ENCODE assay signal across 25 mouse cellular contexts in the genomic region with DNA sequence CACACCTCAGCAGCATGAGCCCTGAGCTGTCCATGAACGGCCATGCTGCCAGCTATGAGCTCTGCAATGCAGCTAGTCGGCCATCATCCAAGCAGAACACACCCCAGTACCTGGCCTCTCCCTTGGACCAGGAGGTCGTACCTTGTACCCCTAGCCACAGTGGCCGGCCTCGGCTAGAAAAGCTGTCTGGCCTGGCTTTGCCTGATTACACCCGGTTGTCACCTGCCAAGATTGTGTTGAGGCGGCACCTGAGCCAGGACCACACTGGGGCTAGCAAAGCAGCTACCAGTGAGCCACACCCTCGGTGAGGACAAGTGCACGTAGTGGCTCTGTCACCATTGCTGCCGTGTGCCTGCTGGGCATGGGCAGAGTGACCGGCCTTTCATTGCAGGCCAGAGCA. TPM values are rescaled to one million over a fixed set of nuclear protein-coding genes. Genes with fewer than 3 reads are reported as not detected.
DNase-seq lines count a peak whose midpoint lies in the region; ATAC-seq and TF ChIP-seq lines count a peak whose summit lies in the region.
"Had no signal": no experiment of that assay in that cellular context is flagged by ENCODE, and none has a peak within 500 bp of the region (broad histone marks: within the 10 kb centered on the region; RNA-seq: fewer than 3 reads in every experiment).

No protein-coding gene starts in this region.

- peaks cover 31% of the 10 kb centered on the region for H3K4me1 ChIP-seq in cerebellum, adult 2 months (ENCODE audit: control insufficient read depth, insufficient read depth, low read length)
- H3K4me1 ChIP-seq in midbrain, embryonic 10.5 days, result no peaks in the 10 kb centered on the region
- H3K4me1 ChIP-seq in midbrain, embryonic 14.5 days (ENCODE audit: control insufficient read depth, insufficient read depth, low read length), result no peaks in the 10 kb centered on the region
- peaks cover 6% of the 10 kb centered on the region; the same call in 1 of the 2 replicates for H3K4me1 ChIP-seq in limb, embryonic 10.5 days
- H3K4me1 ChIP-seq: embryonic facial prominence, embryonic 13.5 days; embryonic facial prominence, embryonic 15.5 days; forebrain, embryonic 10.5 days; forebrain, embryonic 12.5 days had no signal

- WGBS in cerebellum, adult 2 months, result 27% methylated on average over 11 of the region's 11 CpGs
- 94% methylated on average over 11 of the region's 11 CpGs for WGBS in midbrain, embryonic 10.5 days
- WGBS in midbrain, embryonic 14.5 days, result 94% methylated on average over 11 of the region's 11 CpGs
- WGBS in limb, embryonic 10.5 days, result 94% methylated on average over 11 of the region's 11 CpGs

- H3K9me3 ChIP-seq in midbrain, embryonic 10.5 days (replicated peaks), result no peaks in the 10 kb centered on the region
- H3K9me3 ChIP-seq in midbrain, embryonic 14.5 days (ENCODE audit: control insufficient read depth, low read length), result no peaks in the 10 kb centered on the region
- H3K9me3 ChIP-seq in limb, embryonic 10.5 days (replicated peaks), result no peaks in the 10 kb centered on the region
- H3K9me3 ChIP-seq: embryonic facial prominence, embryonic 13.5 days; embryonic facial prominence, embryonic 15.5 days; forebrain, embryonic 10.5 days; forebrain, embryonic 12.5 days had no signal

- no peak overlapping the region for H3K4me2 ChIP-seq in midbrain, embryonic 14.5 days (ENCODE audit: low read length)
- H3K4me2 ChIP-seq: embryonic facial prominence, embryonic 13.5 days; embryonic facial prominence, embryonic 15.5 days; forebrain, embryonic 12.5 days had no signal

- H3K27ac ChIP-seq in cerebellum, adult 2 months (ENCODE audit: insufficient read depth, low read length), result peak overlapping the region; percentile 37
- H3K27ac ChIP-seq in gastrocnemius, adult 2 months, result peak overlapping the region; percentile 69; the same call in 1 of the 2 replicates
- no peak overlapping the region for H3K27ac ChIP-seq in midbrain, embryonic 10.5 days (replicated peaks)
- H3K27ac ChIP-seq in midbrain, embryonic 14.5 days (replicated peaks; ENCODE audit: low read depth, low read length), result no peak overlapping the region
- H3K27ac ChIP-seq in limb, embryonic 10.5 days, result no peak overlapping the region
- H3K27ac ChIP-seq: embryonic facial prominence, embryonic 13.5 days; embryonic facial prominence, embryonic 15.5 days; forebrain, embryonic 10.5 days; forebrain, embryonic 12.5 days had no signal

- DNase-seq in cerebellum, adult 2 months, result peak in 1 of 2 experiments; percentile 55
- DNase-seq in cerebellum, adult 9-10 months, result no peak
- DNase-seq in gastrocnemius, adult 2 months, result no peak
- no peak for DNase-seq in gastrocnemius, postnatal 10 days
- DNase-seq in midbrain, embryonic 10.5 days (ENCODE audit: low spot score), result no peak
- DNase-seq in midbrain, embryonic 14.5 days, result no peak
- DNase-seq in limb, embryonic 10.5 days (ENCODE audit: low spot score), result no peak
- no peak for DNase-seq in frontal cortex, postnatal 36 days (ENCODE audit: low spot score in 2 of 2)
- DNase-seq: adrenal gland, adult 2 months; adrenal gland, postnatal 10 days; adrenal gland, postnatal 25 days; cerebellum, adult 11 months; cerebellum, adult 8-10 months; cerebellum, postnatal 36 days; embryo, embryonic 11 days had no signal

- H3K36me3 ChIP-seq in midbrain, embryonic 10.5 days, result peaks cover 100% of the 10 kb centered on the region
- H3K36me3 ChIP-seq in midbrain, embryonic 14.5 days (ENCODE audit: control insufficient read depth, insufficient read depth, low read length), result peaks cover 99% of the 10 kb centered on the region
- peaks cover 100% of the 10 kb centered on the region for H3K36me3 ChIP-seq in limb, embryonic 10.5 days

- H3K27me3 ChIP-seq in cerebellum, adult 2 months (ENCODE audit: control insufficient read depth, insufficient read depth, low read length), result no peaks in the 10 kb centered on the region
- H3K27me3 ChIP-seq in midbrain, embryonic 10.5 days (ENCODE audit: low read depth, poor library complexity, severe bottlenecking), result no peaks in the 10 kb centered on the region
- H3K27me3 ChIP-seq in midbrain, embryonic 14.5 days (ENCODE audit: control insufficient read depth, insufficient read depth, low read length), result no peaks in the 10 kb centered on the region
- H3K27me3 ChIP-seq in limb, embryonic 10.5 days (ENCODE audit: low read depth, poor library complexity, severe bottlenecking), result no peaks in the 10 kb centered on the region
- H3K27me3 ChIP-seq: embryonic facial prominence, embryonic 13.5 days; embryonic facial prominence, embryonic 15.5 days; forebrain, embryonic 12.5 days had no signal

- no peak overlapping the region for H3K4me3 ChIP-seq in cerebellum, adult 2 months (replicated peaks; ENCODE audit: insufficient read depth, low read depth, low read length)
- no peak overlapping the region for H3K4me3 ChIP-seq in gastrocnemius, adult 2 months
- H3K4me3 ChIP-seq in midbrain, embryonic 10.5 days, result 0 out of 2 replicates have a peak overlapping the region, but pooled peaks have one; percentile 1
- H3K4me3 ChIP-seq in midbrain, embryonic 14.5 days (replicated peaks; ENCODE audit: low read depth, low read length), result no peak overlapping the region
- 0 out of 2 replicates have a peak overlapping the region, but pooled peaks have one; percentile 1 for H3K4me3 ChIP-seq in limb, embryonic 10.5 days
- H3K4me3 ChIP-seq: embryonic facial prominence, embryonic 13.5 days; embryonic facial prominence, embryonic 15.5 days; erythroblast, embryonic 14.5 days; forebrain, embryonic 10.5 days; forebrain, embryonic 12.5 days had no signal

- TF ChIP-seq CTCF in cerebellum, adult 2 months (IDR thresholded peaks at IDR 0.05; ENCODE audit: borderline replicate concordance, insufficient read depth, low read depth, low read length), result no peak
- no peak for TF ChIP-seq CTCF in gastrocnemius, adult 2 months (IDR thresholded peaks at IDR 0.05)

- TF ChIP-seq POLR2A in cerebellum, adult 2 months (IDR thresholded peaks at IDR 0.05; ENCODE audit: borderline replicate concordance, insufficient read depth, low read length), result no peak

- H3K9ac ChIP-seq in midbrain, embryonic 14.5 days (replicated peaks; ENCODE audit: low read length), result no peak overlapping the region
- H3K9ac ChIP-seq: embryonic facial prominence, embryonic 13.5 days; embryonic facial prominence, embryonic 15.5 days; forebrain, embryonic 12.5 days had no signal

- intact Hi-C loops in gastrocnemius, adult 2 months (cut with DNase I), result no loop called here

- ATAC-seq in midbrain, embryonic 14.5 days (ENCODE audit: low FRiP score, low TSS enrichment), result no peak
- ATAC-seq: forebrain, embryonic 14.5 days; forebrain, embryonic 16.5 days had no signal

RNA-seq across cellular contexts. Expression of gene Sf3a2, which starts 12.0 kb away (rescaled TPM):
- 52.0 and 66.4 TPM in 2 replicates for polyA plus RNA-seq in cerebellum, adult 2 months (2012; rRNA removed)
- 10 to 100 TPM; 28.9 to 29.1 TPM for total RNA-seq in gastrocnemius, adult 2 months (2021)
- 10 to 100 TPM; 31.6 to 41.3 TPM for total RNA-seq in gastrocnemius, postnatal 10 days (2021)
- 108 and 112 TPM in 2 replicates for polyA plus RNA-seq in midbrain, embryonic 10.5 days (2016; fragmentation: Nextera tagmentation; extraction: Ambion mirVana)
- 57.2 and 75.1 TPM in 2 replicates for polyA plus RNA-seq in midbrain, embryonic 14.5 days (2014; fragmentation: Nextera tagmentation; extraction: Ambion mirVana)
- polyA plus RNA-seq in limb, embryonic 10.5 days (2016; fragmentation: Nextera tagmentation; extraction: Ambion mirVana), result 113 and 121 TPM in 2 replicates

RNA-seq across cellular contexts. Expression of gene Plekhj1, which starts 12.5 kb away (rescaled TPM):
- 106 and 122 TPM in 2 replicates for polyA plus RNA-seq in cerebellum, adult 2 months (2012; rRNA removed)
- 10 to 100 TPM; 22.3 to 29.8 TPM for total RNA-seq in gastrocnemius, adult 2 months (2021)
- total RNA-seq in gastrocnemius, postnatal 10 days (2021), result 10 to 100 TPM; 26.8 to 30.9 TPM
- polyA plus RNA-seq in midbrain, embryonic 10.5 days (2016; fragmentation: Nextera tagmentation; extraction: Ambion mirVana), result 184 and 191 TPM in 2 replicates
- 107 and 116 TPM in 2 replicates for polyA plus RNA-seq in midbrain, embryonic 14.5 days (2014; fragmentation: Nextera tagmentation; extraction: Ambion mirVana)
- polyA plus RNA-seq in limb, embryonic 10.5 days (2016; fragmentation: Nextera tagmentation; extraction: Ambion mirVana), result 168 and 204 TPM in 2 replicates

RNA-seq across cellular contexts. Expression of gene Amh, which starts 19.1 kb away (rescaled TPM):
- polyA plus RNA-seq in cerebellum, adult 2 months (2012; rRNA removed), result 3.0 and 4.3 TPM in 2 replicates
- total RNA-seq in gastrocnemius, adult 2 months (2021), result under 1 TPM; 0.38 to 0.98 TPM
- under 1 TPM; 0.20 to 0.52 TPM for total RNA-seq in gastrocnemius, postnatal 10 days (2021)
- polyA plus RNA-seq in midbrain, embryonic 10.5 days (2016; fragmentation: Nextera tagmentation; extraction: Ambion mirVana), result 0.07 TPM in 1 of 2 replicates, not detected in the other
- 0.12 TPM in 1 of 2 replicates, not detected in the other for polyA plus RNA-seq in midbrain, embryonic 14.5 days (2014; fragmentation: Nextera tagmentation; extraction: Ambion mirVana)
- polyA plus RNA-seq in limb, embryonic 10.5 days (2016; fragmentation: Nextera tagmentation; extraction: Ambion mirVana), result 0.09 TPM in 1 of 2 replicates, not detected in the other
- total RNA-seq: common myeloid progenitor, adult 5-6 weeks had no signal
- polyA plus RNA-seq: embryonic facial prominence, embryonic 11.5 days; embryonic facial prominence, embryonic 13.5 days; forebrain, embryonic 12.5 days; forebrain, embryonic 16.5 days had no signal

RNA-seq across cellular contexts. Expression of gene Jsrp1, which starts 27.3 kb away (rescaled TPM):
- 0.27 and 0.38 TPM in 2 replicates for polyA plus RNA-seq in cerebellum, adult 2 months (2012; rRNA removed)
- total RNA-seq in gastrocnemius, adult 2 months (2021), result 100 to 1,000 TPM; 397 to 414 TPM
- total RNA-seq in gastrocnemius, postnatal 10 days (2021), result 100 to 1,000 TPM; 289 to 339 TPM
- polyA plus RNA-seq in midbrain, embryonic 10.5 days (2016; fragmentation: Nextera tagmentation; extraction: Ambion mirVana), result 0.44 and 0.71 TPM in 2 replicates
- 0.23 and 0.30 TPM in 2 replicates for polyA plus RNA-seq in midbrain, embryonic 14.5 days (2014; fragmentation: Nextera tagmentation; extraction: Ambion mirVana)
- polyA plus RNA-seq in limb, embryonic 10.5 days (2016; fragmentation: Nextera tagmentation; extraction: Ambion mirVana), result 0.74 and 0.80 TPM in 2 replicates
- total RNA-seq: common myeloid progenitor, adult 5-6 weeks; MEL had no signal
- polyA plus RNA-seq: erythroblast, embryonic 14.5 days; forebrain, embryonic 16.5 days had no signal

RNA-seq across cellular contexts. Expression of gene Dot1l, which starts 31.0 kb away (rescaled TPM):
- 101 and 115 TPM in 2 replicates for polyA plus RNA-seq in cerebellum, adult 2 months (2012; rRNA removed)
- total RNA-seq in gastrocnemius, adult 2 months (2021), result 10 to 100 TPM; 19.9 to 23.1 TPM
- total RNA-seq in gastrocnemius, postnatal 10 days (2021), result 10 to 100 TPM; 25.9 to 46.0 TPM
- polyA plus RNA-seq in midbrain, embryonic 10.5 days (2016; fragmentation: Nextera tagmentation; extraction: Ambion mirVana), result 19.1 and 19.8 TPM in 2 replicates
- polyA plus RNA-seq in midbrain, embryonic 14.5 days (2014; fragmentation: Nextera tagmentation; extraction: Ambion mirVana), result 23.4 and 27.9 TPM in 2 replicates
- polyA plus RNA-seq in limb, embryonic 10.5 days (2016; fragmentation: Nextera tagmentation; extraction: Ambion mirVana), result 26.4 and 28.3 TPM in 2 replicates

Comparison
In these comparisons a context has a peak if more than half of its experiments do, and no peak if none do; other contexts are left out.
1. H3K4me3 ChIP-seq: peak in midbrain, embryonic 10.5 days (single experiment) and limb, embryonic 10.5 days (single experiment); none in cerebellum, adult 2 months (single experiment), gastrocnemius, adult 2 months (single experiment) and midbrain, embryonic 14.5 days (single experiment).
2. H3K27ac ChIP-seq: peak in cerebellum, adult 2 months (single experiment) and gastrocnemius, adult 2 months (single experiment); none in midbrain, embryonic 10.5 days (single experiment), midbrain, embryonic 14.5 days (single experiment) and limb, embryonic 10.5 days (single experiment).